Mouse (Mus musculus) E14TG2a.4 (cell line): Measurements from ENCODE around the gene Fyn.

Experiments used
- H3K27me3 ChIP-seq: 2 replicates; pipeline ENCODE4 v1.6.1; 2014; ENCODE audit warnings: low read length, control low read depth; ENCODE audit not compliant: insufficient read depth
- H3K36me3 ChIP-seq: 2 replicates; pipeline ENCODE4 v1.6.1; 2014; ENCODE audit warnings: low read length, control low read depth; ENCODE audit not compliant: insufficient read depth
- H3K4me1 ChIP-seq: replicated peaks from 2 replicates; pipeline ENCODE4 v1.6.1; 2014; ENCODE audit warnings: low read depth, low read length, control low read depth
- H3K4me3 ChIP-seq: replicated peaks from 2 replicates; pipeline ENCODE4 v1.5.1; 2014; ENCODE audit warnings: mild to moderate bottlenecking, low read length
- H3K9me3 ChIP-seq: 2 replicates; pipeline ENCODE4 v1.6.1; 2014; ENCODE audit warnings: low read length, control low read depth
- CTCF ChIP-seq: conservative IDR thresholded peaks from 2 replicates; pipeline ENCODE4 v1.5.1; 2014; ENCODE audit warnings: low read length
- NANOG ChIP-seq: IDR thresholded peaks from 2 replicates; pipeline ENCODE4 v1.6.1; 2014; ENCODE audit warnings: borderline replicate concordance, low read length, mixed read lengths
- POU5F1 ChIP-seq: IDR thresholded peaks from 2 replicates; pipeline ENCODE4 v1.6.1; 2014; ENCODE audit warnings: low read length, borderline replicate concordance

Fyn gene

DNA sequence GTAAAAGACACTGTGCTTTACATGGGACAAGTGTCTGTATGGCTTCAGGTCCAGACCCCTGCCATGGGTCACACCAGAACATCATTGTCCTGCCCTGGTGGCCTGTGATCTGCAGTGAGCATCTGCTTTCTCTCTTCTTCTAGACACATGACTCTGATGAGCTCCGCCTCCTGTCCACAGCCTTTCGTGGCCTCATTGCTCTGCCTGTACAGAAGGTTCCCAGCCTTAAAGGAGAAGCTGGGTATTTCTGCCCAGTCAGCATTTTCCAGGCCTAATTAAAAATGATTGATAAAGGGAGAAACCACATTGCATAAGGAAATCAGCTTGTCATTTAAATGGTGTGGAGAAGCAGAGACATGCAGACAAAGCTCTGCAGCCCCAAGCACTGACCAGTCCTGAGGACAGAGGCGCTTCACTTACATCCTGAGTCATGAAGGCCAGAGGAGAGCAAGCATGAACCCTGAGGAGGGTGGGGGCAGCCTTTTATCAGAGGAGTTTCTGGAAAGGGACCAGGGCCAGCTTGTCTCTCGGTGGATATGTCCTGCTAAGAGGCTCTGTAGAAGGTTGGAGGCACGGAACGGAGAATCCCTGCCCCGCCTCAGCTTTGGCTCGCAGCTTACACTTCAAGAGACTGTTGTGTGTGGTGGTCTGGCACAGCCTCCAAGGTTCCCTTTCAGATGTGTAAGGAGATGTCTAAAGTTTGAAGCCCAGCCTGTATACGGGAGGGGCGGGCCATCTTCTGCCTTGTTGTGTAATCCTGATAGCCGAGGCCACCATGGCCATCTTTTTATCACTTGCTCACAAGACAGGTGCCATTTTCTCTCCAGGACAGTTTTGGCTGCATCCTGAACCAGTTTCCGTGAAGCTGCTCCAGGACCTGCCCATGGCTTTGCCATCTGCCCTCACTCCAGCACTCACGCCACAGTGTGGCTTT lies 90.4 kb downstream of the Fyn start:
- H3K4me3 ChIP-seq: no peak overlapping the region
- no peaks in the 10 kb centered on the region for H3K27me3 ChIP-seq
- H3K36me3 ChIP-seq: no peaks in the 10 kb centered on the region
- H3K4me1 ChIP-seq: peaks cover 53% of the 10 kb centered on the region
- no peak for TF ChIP-seq POU5F1
- no peak for TF ChIP-seq CTCF
- no peaks in the 10 kb centered on the region for H3K9me3 ChIP-seq

DNA sequence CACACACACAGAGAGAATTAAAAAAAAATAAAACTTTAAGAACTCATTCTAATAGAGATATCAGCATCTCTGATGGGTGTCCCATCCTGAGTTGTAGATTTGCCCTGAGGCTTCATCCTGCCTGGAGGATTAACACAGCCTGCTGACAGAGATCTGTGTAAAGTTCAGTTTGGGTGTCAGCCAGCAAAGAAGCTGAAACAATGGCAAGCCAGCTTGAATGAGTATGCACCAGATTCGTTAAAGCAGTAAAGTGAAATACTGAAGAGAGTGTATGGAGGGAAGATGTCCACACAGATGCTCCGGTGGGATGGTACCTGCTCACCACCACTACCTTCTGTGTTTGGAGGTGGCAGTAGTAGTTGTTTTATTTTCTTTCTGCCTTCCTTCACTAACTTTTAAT lies 92.0 kb downstream of the Fyn start:
- Histone ChIP-seq H3K27me3 (no peaks in the 10 kb centered on the region), H3K36me3 (no peaks in the 10 kb centered on the region), H3K4me3 (no peak overlapping the region), H3K4me1 (peaks cover 46% of the 10 kb centered on the region), H3K9me3 (no peaks in the 10 kb centered on the region; the same call in 1 of the 2 replicates)
- TF ChIP-seq POU5F1: no peak
- TF ChIP-seq CTCF: no peak
- no peak for TF ChIP-seq NANOG

DNA sequence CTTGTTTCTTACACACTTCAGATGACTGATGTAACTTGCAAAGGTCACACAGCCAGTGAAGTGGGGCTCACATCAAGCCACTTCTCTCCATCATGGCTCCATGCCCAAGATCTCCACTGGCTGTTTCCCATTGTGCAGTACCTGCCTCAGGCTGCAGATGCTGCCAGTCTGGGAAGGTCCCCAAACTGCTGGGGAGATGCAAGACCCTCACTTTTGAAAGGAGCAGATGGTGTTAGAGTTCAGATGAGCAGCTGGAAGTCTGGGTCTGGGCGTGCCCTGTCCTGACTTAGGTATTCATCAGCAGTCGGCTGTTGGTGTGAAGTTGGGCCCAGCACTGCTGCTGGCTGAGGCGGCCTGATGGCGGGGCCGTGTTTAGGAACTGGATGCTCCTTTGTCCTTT lies 93.3 kb downstream of the Fyn start:
- Histone ChIP-seq H3K36me3 (no peaks in the 10 kb centered on the region), H3K4me1 (peaks cover 36% of the 10 kb centered on the region), H3K27me3 (no peaks in the 10 kb centered on the region), H3K4me3 (no peak overlapping the region), H3K9me3 (no peaks in the 10 kb centered on the region; the same call in 1 of the 2 replicates)
- TF ChIP-seq CTCF: no peak
- no peak for TF ChIP-seq POU5F1
- TF ChIP-seq NANOG: no peak

DNA sequence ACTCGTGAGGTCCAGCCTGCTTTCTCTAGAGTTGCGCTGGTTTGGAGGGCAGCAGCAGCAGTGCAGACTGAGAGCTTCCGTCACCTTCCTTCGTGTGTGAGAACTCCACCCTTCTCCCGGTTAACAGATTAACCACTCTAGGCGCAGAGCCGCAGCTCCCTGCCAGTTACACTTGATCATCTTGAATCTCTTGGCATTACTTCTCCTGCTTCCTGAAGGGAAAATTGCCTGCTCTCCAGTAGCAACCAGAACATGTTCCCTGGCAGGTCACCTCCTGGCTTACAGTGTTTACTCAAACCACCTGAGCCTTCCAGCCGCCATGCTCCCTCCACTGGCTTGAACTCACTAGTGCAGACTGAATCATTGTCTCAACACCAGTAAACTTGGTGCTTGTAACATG lies 94.1 kb downstream of the Fyn start:
- no peak for TF ChIP-seq CTCF
- Histone ChIP-seq H3K4me3 (0 out of 2 replicates have a peak overlapping the region, but pooled peaks have one; percentile 8), H3K9me3 (no peaks in the 10 kb centered on the region; the same call in 1 of the 2 replicates), H3K4me1 (peaks cover 33% of the 10 kb centered on the region), H3K27me3 (no peaks in the 10 kb centered on the region), H3K36me3 (no peaks in the 10 kb centered on the region)

DNA sequence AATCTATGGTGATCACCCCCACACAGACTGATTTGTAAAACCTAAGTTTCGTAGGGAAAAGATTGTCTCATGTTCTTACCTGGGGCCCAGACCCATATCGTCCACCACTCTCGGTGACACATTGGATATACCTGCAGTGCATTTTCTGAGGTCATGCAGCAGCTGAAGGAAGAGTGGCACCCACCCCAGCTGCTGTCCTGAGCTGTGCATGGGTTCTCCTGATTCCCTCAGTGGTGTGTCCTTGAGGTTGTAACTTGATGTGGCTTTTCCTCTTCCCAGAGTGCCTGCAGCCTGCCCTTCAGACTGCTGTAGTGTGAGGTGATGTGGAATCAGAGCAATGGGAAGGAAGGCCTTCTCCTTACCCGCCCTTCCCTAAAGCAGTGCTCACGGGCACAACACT lies 95.7 kb downstream of the Fyn start:
- H3K27me3 ChIP-seq: no peaks in the 10 kb centered on the region
- TF ChIP-seq NANOG (no peak), CTCF (no peak), POU5F1 (no peak)
- H3K4me3 ChIP-seq: no peak overlapping the region
- no peaks in the 10 kb centered on the region for H3K36me3 ChIP-seq
- H3K4me1 ChIP-seq: peaks cover 28% of the 10 kb centered on the region
- no peaks in the 10 kb centered on the region; the same call in 1 of the 2 replicates for H3K9me3 ChIP-seq

DNA sequence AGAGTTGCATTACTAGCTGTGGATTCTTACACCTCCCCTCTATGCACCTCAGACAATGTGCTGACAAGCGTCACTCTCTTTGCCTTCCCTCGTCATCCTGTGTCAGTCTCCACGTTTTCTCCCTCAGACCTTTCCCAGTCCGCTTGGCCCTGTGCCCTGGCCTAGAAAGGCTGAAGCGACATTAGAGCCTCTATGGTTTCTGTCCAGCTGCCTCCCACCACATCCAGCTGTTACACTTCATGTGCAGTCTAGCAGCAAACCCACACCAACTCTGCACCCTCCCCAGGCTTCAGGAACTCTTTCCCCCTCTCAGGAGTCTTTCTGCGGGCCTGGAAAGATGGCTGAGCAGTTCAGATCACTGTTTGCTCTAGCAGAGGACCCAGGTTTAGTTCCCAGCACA lies 98.7 kb downstream of the Fyn start:
- Histone ChIP-seq H3K36me3 (no peaks in the 10 kb centered on the region), H3K4me1 (peaks cover 17% of the 10 kb centered on the region), H3K27me3 (no peaks in the 10 kb centered on the region), H3K9me3 (no peaks in the 10 kb centered on the region; the same call in 1 of the 2 replicates), H3K4me3 (no peak overlapping the region)
- TF ChIP-seq NANOG (no peak), POU5F1 (no peak), CTCF (no peak)

DNA sequence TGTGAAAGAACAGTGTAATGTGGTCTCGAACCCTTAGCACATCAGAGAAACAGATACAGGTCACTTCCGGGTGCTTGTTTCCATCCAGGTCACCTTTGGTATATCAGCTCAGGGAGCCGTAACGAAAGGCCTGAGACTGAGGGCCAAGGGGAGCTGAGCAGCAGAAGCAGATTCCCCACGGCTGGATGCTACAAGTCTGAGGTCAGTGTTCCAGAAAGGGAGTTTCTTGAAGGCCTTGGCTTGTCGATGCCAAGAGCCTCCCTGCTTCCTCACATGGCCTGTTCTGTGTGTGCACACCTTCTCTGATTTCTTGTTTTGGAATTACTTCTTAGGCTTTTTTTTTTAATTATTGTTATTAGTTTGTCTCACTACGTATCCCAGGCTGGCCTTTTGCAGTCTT lies 99.2 kb downstream of the Fyn start:
- no peak overlapping the region for H3K4me3 ChIP-seq
- TF ChIP-seq POU5F1 (no peak), NANOG (no peak), CTCF (no peak)

DNA sequence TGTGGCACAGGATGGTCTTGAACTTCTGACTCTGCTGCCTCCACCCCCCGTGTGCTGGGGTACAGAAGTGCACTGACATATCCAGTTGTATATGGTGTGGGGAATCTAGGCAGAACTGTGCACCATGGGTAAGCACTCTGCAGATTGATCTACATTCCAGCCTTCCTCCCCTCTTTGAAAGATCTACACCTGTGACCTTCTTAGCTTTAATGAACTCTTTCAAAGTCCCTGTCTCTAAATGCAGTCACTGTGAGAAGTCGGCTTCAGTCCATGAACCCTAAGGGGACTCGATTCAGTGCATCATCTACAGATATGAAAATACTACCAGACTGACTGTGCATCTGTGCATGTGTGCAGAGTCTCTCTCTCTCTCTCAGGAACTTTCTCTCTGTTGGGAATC lies 99.9 kb downstream of the Fyn start:
- TF ChIP-seq CTCF (no peak), POU5F1 (no peak), NANOG (no peak)
- Histone ChIP-seq H3K27me3 (no peaks in the 10 kb centered on the region), H3K9me3 (no peaks in the 10 kb centered on the region; the same call in 1 of the 2 replicates), H3K4me1 (peaks cover 7% of the 10 kb centered on the region; the same call in 1 of the 2 replicates), H3K4me3 (no peak overlapping the region), H3K36me3 (no peaks in the 10 kb centered on the region)

More for the DNA sequence above, 99.2 kb downstream of the Fyn start:
- H3K36me3 ChIP-seq: no peaks in the 10 kb centered on the region
- H3K4me1 ChIP-seq: peaks cover 12% of the 10 kb centered on the region
- no peaks in the 10 kb centered on the region for H3K27me3 ChIP-seq
- H3K9me3 ChIP-seq: no peaks in the 10 kb centered on the region; the same call in 1 of the 2 replicates

DNA sequence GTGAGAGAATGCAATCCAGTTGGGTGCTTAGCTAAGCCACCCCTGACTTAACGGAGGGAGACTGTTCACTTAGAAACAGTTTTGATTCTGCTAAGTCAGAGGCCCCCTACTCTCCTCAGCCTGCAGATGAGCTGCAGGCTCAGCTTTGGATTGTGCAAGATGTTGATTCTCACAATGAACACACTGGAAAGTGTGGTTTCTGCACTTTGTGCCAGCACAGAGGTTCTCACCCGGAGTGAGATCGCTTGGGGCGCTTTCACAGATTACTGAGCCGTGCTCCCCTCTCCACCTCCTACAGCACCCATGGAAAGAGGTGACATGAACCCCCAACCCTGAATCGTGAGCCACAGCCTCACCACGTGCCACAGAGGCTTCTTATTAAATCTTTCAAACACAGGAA lies 100.7 kb downstream of the Fyn start:
- Histone ChIP-seq H3K36me3 (no peaks in the 10 kb centered on the region), H3K4me3 (no peak overlapping the region), H3K9me3 (no peaks in the 10 kb centered on the region; the same call in 1 of the 2 replicates), H3K4me1 (peaks cover 7% of the 10 kb centered on the region; the same call in 1 of the 2 replicates), H3K27me3 (no peaks in the 10 kb centered on the region)
- TF ChIP-seq POU5F1 (no peak), NANOG (no peak), CTCF (no peak)
